Mouse (Mus musculus): ENCODE data around the gene Rxfp2. TPM values are rescaled to one million over a fixed set of nuclear protein-coding genes. Genes with fewer than 3 reads are reported as not detected.

The Rxfp2 gene
- total RNA-seq, 2 experiments from 2014 or later = not detected

GRCm38 (mm10) chr5:150114007-150114406 is 95.5 kb downstream of the Rxfp2 start:
- no peak for ATAC-seq (ENCODE audit: poor library complexity, severe bottlenecking)

GRCm38 (mm10) chr5:150114778-150115177 is 96.3 kb downstream of the Rxfp2 start:
- ATAC-seq (ENCODE audit: poor library complexity, severe bottlenecking) = no peak

GRCm38 (mm10) chr5:150115271-150116092 is 97.0 kb downstream of the Rxfp2 start:
- ATAC-seq (ENCODE audit: poor library complexity, severe bottlenecking) = no peak

- ATAC-seq (ENCODE audit: poor library complexity, severe bottlenecking) = peak; percentile 36
Observed at GRCm38 (mm10) chr5:150116216-150116905, 97.9 kb downstream of the Rxfp2 start.

GRCm38 (mm10) chr5:150116906-150117216 is 98.4 kb downstream of the Rxfp2 start:
- no peak; the same call in 1 of the 2 replicates for ATAC-seq (ENCODE audit: poor library complexity, severe bottlenecking)

GRCm38 (mm10) chr5:150118124-150118454 is 99.6 kb downstream of the Rxfp2 start:
- ATAC-seq (ENCODE audit: poor library complexity, severe bottlenecking) = no peak

- peak; percentile 76 for ATAC-seq (ENCODE audit: poor library complexity, severe bottlenecking)
Observed at GRCm38 (mm10) chr5:150118455-150119241, 100.2 kb downstream of the Rxfp2 start, which contains the start of gene Fry. TSS of gene Fry (plus strand) at chr5:150118645.

- no peak for ATAC-seq (ENCODE audit: poor library complexity, severe bottlenecking)
Observed at GRCm38 (mm10) chr5:150120676-150121075, 102.2 kb downstream of the Rxfp2 start.

GRCm38 (mm10) chr5:150122095-150122494 is 103.6 kb downstream of the Rxfp2 start:
- 0 out of 2 replicates have a peak, but pooled peaks have one; percentile 17 for ATAC-seq (ENCODE audit: poor library complexity, severe bottlenecking)

GRCm38 (mm10) chr5:150122571-150122970 is 104.1 kb downstream of the Rxfp2 start:
- no peak for ATAC-seq (ENCODE audit: poor library complexity, severe bottlenecking)

- no peak for ATAC-seq (ENCODE audit: poor library complexity, severe bottlenecking)
Observed at GRCm38 (mm10) chr5:150125920-150126319, 107.4 kb downstream of the Rxfp2 start.

- ATAC-seq (ENCODE audit: poor library complexity, severe bottlenecking) = 0 out of 2 replicates have a peak, but pooled peaks have one; percentile 40
Observed at GRCm38 (mm10) chr5:150128432-150128831, 110.0 kb downstream of the Rxfp2 start.

- no peak for ATAC-seq (ENCODE audit: poor library complexity, severe bottlenecking)
Observed at GRCm38 (mm10) chr5:150130144-150130543, 111.7 kb downstream of the Rxfp2 start.

- no peak for ATAC-seq (ENCODE audit: poor library complexity, severe bottlenecking)
Observed at GRCm38 (mm10) chr5:150131166-150131565, 112.7 kb downstream of the Rxfp2 start.

Other genes starting within 250 kb of the Rxfp2 start
- gene Fry, start 100.0 kb downstream of the Rxfp2 start, total RNA-seq (2015) = 74.5 and 74.8 TPM in 2 replicates
- 52.2 and 66.5 TPM in 2 replicates for gene Fry, start 100.0 kb downstream of the Rxfp2 start, total RNA-seq (2017)